Mouse (Mus musculus) cerebellum, adult 2 months (tissue): ENCODE data around the gene Endou.

Experiments
- CTCF ChIP-seq: fragments of 200-500 bp; IDR thresholded peaks from 2 replicates; pipeline ENCODE4 v1.5.1; 2011; ENCODE audit warnings: low read depth, mild to moderate bottlenecking, control low read depth, low read length, moderate library complexity, borderline replicate concordance; ENCODE audit not compliant: insufficient read depth
- POLR2A ChIP-seq: fragments of 200-500 bp; IDR thresholded peaks from 2 replicates; pipeline ENCODE4 v1.6.1; 2011; ENCODE audit warnings: low read length, control low read depth, borderline replicate concordance; ENCODE audit not compliant: insufficient read depth

DNA sequence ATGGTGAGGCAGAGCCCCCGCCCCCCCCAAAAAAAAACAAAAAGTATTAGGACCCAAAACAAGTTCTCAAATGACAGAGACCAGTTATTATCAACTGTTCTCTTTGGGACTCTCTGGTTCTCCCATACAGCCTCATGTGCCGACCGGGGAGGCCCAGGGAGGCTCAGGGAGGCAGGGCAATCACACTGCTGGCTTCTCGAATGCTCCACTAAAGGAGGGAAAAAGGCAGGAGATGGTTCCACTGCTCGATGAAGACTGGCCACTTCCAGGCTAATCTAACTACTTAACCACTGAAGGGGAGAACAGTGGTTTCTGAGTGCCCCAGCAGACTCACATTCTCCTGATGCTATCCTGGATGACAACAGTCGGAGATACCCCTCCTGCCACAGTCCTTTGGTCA is 18.6 kb downstream of the Endou start:
- no peak for TF ChIP-seq POLR2A
- no peak for TF ChIP-seq CTCF
